Mouse (Mus musculus) R1 (cell line): ENCODE results near the gene Pdzd7.

ENCODE experiments used
- DNase-seq: peaks from one replicate; pipeline ENCODE4 v3.0.0-alpha.2; 2018; ENCODE audit warnings: low read depth, low spot score

The Pdzd7 gene

GRCm38 (mm10) chr19:45030746-45031693 is 14.5 kb downstream of the Pdzd7 start:
- DNase-seq, result peak; percentile 89

DNA sequence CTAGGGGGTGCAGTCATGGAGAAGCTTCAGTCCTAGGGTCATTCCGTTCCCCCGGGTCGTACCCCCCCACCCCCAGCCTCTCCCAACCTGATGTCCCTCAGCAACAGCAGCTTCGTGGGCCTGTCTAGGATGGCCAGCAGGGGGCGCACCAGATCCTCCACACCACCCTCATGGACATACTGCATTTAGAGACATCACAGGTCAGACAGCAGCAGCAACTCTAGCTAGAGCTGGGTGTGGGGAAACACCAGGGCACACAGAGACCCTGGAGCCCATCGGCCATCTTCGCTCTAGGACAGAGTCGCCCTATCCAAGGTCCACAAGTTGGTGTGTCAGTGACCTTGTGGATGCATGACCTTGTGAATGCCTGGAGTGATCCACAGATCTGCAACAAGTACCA is 15.4 kb downstream of the Pdzd7 start:
- peak; percentile 76 for DNase-seq

- no peak for DNase-seq
These were observed 15.9 kb downstream of the Pdzd7 start for GRCm38 (mm10) chr19:45029571-45029970.

- no peak for DNase-seq
These were observed 16.8 kb downstream of the Pdzd7 start for GRCm38 (mm10) chr19:45028746-45029145.

DNA sequence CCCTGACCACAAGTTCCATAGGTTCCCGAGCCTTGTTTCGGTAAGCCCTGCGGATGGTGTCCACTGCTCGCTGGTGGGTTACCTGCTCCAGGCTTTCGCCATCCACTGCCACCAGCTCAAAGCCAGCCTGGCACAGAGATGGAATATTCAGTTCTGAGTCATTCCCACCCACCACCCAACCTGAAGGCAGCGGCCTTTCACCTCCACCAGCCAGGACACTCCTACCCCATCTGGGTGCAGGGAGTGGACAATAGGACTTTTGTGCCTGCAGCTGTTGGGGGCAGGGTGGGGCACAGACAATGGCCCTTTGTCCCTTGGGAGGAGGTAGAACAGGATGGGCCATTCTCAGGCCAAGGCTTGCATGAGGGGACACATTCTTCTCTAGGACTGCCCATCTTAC is 17.7 kb downstream of the Pdzd7 start:
- DNase-seq, result no peak

- no peak for DNase-seq
These were observed 18.4 kb downstream of the Pdzd7 start for GRCm38 (mm10) chr19:45026958-45027670.

DNA sequence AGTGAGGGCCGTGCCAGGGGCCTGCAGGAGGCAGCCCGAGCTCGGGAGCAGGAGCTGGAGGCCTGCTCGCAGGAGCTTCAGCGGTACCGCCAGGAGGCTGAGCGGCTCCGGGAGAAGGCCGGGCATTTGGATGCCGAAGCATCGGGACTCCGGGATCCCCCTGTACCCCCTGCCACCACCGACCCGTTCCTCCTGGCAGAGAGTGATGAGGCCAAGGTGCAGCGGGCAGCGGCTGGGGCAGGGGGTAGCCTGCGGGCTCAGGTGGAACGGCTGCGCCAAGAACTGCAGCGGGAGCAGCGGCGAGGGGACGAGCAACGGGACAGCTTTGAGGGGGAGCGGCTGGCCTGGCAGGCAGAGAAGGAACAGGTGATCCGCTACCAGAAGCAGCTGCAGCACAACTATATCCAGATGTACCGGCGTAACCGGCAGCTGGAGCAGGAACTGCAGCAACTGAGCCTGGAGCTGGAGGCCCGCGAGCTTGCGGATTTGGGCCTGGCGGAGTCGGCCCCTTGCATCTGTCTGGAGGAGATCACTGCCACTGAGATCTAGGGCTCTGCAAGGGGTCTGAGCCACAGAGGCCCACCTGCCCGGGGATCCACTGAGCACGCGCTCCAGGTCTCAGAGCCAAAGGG is 19.5 kb downstream of the Pdzd7 start:
- DNase-seq, result no peak

DNA sequence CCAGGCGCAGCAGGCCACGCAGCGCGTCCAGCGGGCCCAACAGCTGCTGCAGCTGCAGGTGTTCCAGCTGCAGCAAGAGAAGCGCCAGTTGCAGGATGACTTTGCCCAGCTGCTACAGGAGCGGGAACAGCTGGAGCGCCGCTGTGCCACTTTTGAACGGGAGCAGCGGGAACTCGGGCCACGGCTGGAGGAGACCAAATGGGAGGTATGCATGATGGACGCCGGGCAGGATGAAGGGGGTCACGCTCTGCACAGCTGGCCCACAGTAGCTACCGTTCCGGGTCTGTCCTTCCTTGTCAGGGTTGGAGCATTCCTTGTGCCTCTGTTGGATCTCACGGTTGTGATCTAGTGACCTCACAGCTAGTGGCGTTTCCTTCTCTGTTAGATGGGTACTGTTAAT is 20.7 kb downstream of the Pdzd7 start:
- no peak for DNase-seq

GRCm38 (mm10) chr19:45023993-45024392 is 21.5 kb downstream of the Pdzd7 start:
- DNase-seq, result no peak

- no peak for DNase-seq
These were observed 24.2 kb downstream of the Pdzd7 start for GRCm38 (mm10) chr19:45021362-45021761.

- no peak for DNase-seq
These were observed 25.2 kb downstream of the Pdzd7 start for GRCm38 (mm10) chr19:45020348-45020747.

GRCm38 (mm10) chr19:45018351-45018831 is 27.1 kb downstream of the Pdzd7 start:
- no peak for DNase-seq

GRCm38 (mm10) chr19:45017909-45018308 is 27.6 kb downstream of the Pdzd7 start:
- no peak for DNase-seq

DNA sequence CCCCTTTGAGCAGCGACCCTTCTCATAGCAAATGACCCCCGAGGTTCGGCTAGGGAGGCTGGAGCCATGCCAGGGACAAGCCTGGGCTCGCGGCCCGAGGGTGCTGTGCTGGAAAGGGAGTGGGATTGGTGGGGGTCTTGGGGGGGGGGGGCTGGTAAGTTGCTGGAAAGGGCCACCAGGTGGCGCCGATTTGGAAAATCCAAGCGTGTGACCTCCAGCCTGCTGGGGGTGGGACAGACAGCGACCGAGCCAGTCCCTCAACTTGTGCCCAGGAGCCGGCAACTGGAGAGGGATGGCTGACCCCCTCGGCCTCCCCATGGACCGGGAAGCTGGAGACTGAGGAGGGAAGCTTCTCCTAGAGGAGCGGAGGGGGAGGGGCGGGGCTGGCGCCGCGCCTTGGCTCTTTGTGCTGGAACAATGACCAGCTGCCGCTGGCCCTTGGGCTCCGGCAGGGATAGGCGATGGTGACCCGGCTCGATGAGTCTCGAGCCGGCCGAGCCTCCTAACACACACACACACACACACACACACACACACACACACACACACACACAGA is 28.2 kb downstream of the Pdzd7 start:
- DNase-seq, result peak; percentile 68

DNA sequence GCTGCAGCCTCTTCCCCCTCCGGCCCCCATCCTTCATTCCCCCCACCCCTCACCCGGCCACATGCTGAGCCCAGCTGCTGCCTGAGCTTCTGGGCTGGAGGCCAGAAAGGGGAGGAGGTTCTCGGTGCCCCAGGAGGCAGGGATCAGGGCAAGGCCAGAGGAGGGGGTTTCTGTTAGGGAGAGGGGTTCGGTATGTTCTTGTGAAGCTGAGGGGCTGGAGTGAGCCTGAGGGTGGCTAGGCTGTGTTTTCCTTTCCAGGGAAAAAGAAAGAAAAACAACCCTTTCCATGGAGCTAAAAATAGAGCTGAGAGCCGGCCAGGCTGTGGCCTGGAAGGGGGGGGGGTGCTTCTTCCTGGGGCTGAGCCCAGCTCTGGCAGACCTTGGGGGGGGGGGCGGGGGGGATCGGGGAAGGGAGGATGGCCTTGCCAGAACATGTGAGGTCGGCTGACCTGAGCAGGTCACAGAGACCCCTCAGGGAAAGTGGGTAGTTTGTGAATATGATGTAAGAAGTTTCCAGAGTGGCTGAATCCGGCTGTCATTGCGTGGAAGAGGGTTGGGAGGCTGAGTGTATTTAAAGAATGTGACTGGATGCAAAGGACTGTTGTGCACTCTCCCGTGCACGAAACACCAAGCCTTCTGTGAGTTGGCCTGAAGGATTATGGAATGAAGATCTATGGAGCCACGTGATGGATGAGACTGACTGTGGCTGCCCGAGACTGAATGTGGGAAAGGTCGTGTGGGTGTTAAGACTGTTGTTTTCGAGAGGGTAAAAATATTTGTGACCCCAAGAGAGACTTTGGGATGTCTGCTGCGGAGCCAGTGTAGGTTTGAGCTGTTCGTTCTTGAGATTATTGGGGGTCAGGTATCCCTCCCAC is 28.9 kb downstream of the Pdzd7 start:
- DNase-seq, result peak; percentile 53

DNA sequence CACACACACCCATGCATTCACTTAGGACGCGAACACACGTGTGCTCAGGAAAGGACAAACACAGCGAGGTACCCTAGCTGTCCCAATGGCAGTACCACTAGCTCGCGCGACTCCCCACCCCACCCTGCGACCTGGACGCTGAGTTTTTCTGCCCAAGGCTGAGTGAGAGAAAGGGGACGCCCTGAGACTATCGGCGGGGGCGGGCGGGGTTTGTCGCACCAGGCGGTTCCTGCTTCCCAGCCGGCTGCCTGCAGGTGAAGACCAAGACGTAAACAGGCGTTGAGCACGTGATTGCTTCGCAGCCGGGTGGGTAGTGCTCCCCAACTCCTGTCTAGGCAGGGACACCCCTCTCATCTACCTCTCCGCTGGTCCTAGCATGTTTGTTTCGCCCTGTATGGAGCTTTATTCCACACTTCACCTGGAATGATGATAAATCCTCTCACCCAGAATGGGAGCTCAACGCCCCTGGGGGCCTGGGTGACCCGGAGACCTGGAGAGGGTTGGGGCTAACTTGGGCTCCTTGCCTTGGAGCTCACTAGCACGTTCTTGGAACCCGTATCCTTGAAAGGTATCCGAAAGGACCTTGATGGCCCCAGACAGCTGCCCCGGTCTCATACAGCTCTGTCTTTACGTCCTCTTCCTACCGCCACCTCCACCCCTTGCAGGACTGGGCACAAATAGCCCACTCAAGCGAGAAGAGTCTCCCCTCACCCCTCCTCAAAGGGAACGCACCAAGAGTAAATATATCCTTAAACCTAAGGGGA is 29.8 kb downstream of the Pdzd7 start:
- DNase-seq, result peak; percentile 66

DNA sequence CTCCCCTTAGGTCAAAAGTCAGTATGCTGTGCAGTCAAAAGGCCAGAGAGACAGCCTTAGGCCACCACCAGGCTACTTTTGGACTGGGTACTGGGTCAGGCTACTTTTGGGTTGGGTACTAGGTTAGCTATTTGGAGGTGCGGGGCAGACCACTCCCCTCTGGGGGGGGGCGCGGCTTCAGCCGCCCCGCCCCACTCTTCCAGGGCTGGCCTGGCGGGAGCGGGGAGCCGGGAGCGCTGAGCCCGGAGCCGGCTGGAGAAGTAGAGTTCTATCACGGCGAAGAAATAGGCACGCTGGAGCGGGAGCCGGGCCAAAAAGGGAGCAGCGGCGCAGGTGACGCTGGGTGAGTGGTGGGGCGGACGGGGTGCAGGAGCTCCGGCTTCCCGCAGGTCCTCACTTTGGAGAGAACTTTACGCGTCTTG is 30.5 kb downstream of the Pdzd7 start:
- peak; percentile 71 for DNase-seq

GRCm38 (mm10) chr19:45014335-45014971 is 31.1 kb downstream of the Pdzd7 start, which contains the start of gene Lzts2:
TSS of gene Lzts2 (plus strand) at chr19:45014414.
- DNase-seq, result peak; percentile 72

GRCm38 (mm10) chr19:45013581-45014225 is 31.8 kb downstream of the Pdzd7 start:
- no peak for DNase-seq
